Mouse (Mus musculus) hindbrain, embryonic 10.5 days (tissue): ENCODE results near the gene Kcnq1. TPM values are rescaled to one million over a fixed set of nuclear protein-coding genes. Genes with fewer than 3 reads are reported as not detected.

Experiments
- DNase-seq: peaks from one replicate; pipeline ENCODE4 v3.0.0-alpha.2; 2017; ENCODE audit warnings: low spot score
- H3K27ac ChIP-seq: fragments of 300-500 bp; sonication (generic); 2 replicates; pipeline ENCODE4 v1.5.1; 2016; ENCODE audit warnings: mild to moderate bottlenecking, moderate library complexity
- H3K27me3 ChIP-seq: fragments of 300-500 bp; sonication (generic); 2 replicates; pipeline ENCODE4 v1.6.1; 2016; ENCODE audit warnings: mild to moderate bottlenecking; ENCODE audit not compliant: poor library complexity, insufficient read depth, severe bottlenecking
- H3K36me3 ChIP-seq: fragments of 300-500 bp; sonication (generic); 2 replicates; pipeline ENCODE4 v1.6.1; 2016; ENCODE audit warnings: mild to moderate bottlenecking, moderate library complexity
- H3K4me1 ChIP-seq: fragments of 300-500 bp; sonication (generic); replicated peaks from 2 replicates; pipeline ENCODE4 v1.6.1; 2016; ENCODE audit warnings: mild to moderate bottlenecking
- H3K4me3 ChIP-seq: fragments of 300-500 bp; sonication (generic); 2 replicates; pipeline ENCODE4 v1.5.1; 2016; ENCODE audit warnings: mild to moderate bottlenecking, moderate library complexity
- H3K9me3 ChIP-seq: fragments of 300-500 bp; sonication (generic); 2 replicates; pipeline ENCODE4 v1.6.1; 2016; ENCODE audit warnings: mild to moderate bottlenecking, moderate library complexity
- WGBS: fragments of 180-500 bp; shearing (Covaris S2); methylation state at CpG from one replicate; pipeline ENCODE4 v1.1.7; 2016; 5-methylcytosine and 5-hydroxymethylcytosine counted together
- polyA plus RNA-seq: library from polyadenylated mRNA; unstranded; fragments of >200 nt; fragmentation: Nextera tagmentation; extraction: Ambion mirVana; gene quantifications from 2 replicates; pipeline ENCODE4 v1.2.1, GENCODE M21; 2016

The Kcnq1 gene
- polyA plus RNA-seq, 1 experiment from 2014 or later: 2.3 TPM

- Histone ChIP-seq H3K9me3 (no peaks in the 10 kb centered on the region), H3K27me3 (no peaks in the 10 kb centered on the region), H3K36me3 (no peaks in the 10 kb centered on the region), H3K4me1 (peaks cover 42% of the 10 kb centered on the region), H3K4me3 (no peak overlapping the region), H3K27ac (peak overlapping the region; percentile 24)
- 45% methylated on average over 2 of the region's 2 CpGs for WGBS
- DNase-seq: peak; percentile 48
These were observed 72.7 kb downstream of the Kcnq1 start for GRCm38 (mm10) chr7:143178831-143179230.

- Histone ChIP-seq H3K36me3 (no peaks in the 10 kb centered on the region), H3K4me3 (no peak overlapping the region), H3K4me1 (peaks cover 29% of the 10 kb centered on the region), H3K9me3 (no peaks in the 10 kb centered on the region), H3K27ac (0 out of 2 replicates have a peak overlapping the region, but pooled peaks have one; percentile 0), H3K27me3 (no peaks in the 10 kb centered on the region)
- no peak for DNase-seq
- 63% methylated on average over 3 of the region's 3 CpGs for WGBS
These were observed 74.6 kb downstream of the Kcnq1 start for GRCm38 (mm10) chr7:143180761-143181160.

- Histone ChIP-seq H3K4me3 (no peak overlapping the region), H3K4me1 (peaks cover 31% of the 10 kb centered on the region), H3K27ac (no peak overlapping the region), H3K36me3 (no peaks in the 10 kb centered on the region), H3K9me3 (no peaks in the 10 kb centered on the region), H3K27me3 (no peaks in the 10 kb centered on the region)
- no peak for DNase-seq
- 91% methylated on average over 4 of the region's 4 CpGs for WGBS
These were observed 75.1 kb downstream of the Kcnq1 start for GRCm38 (mm10) chr7:143181311-143181710.

GRCm38 (mm10) chr7:143185506-143185905 is 79.3 kb downstream of the Kcnq1 start:
- no peaks in the 10 kb centered on the region for H3K36me3 ChIP-seq
- peaks cover 14% of the 10 kb centered on the region for H3K4me1 ChIP-seq
- no peak for DNase-seq
- H3K27me3 ChIP-seq: no peaks in the 10 kb centered on the region
- no peak overlapping the region for H3K4me3 ChIP-seq
- H3K9me3 ChIP-seq: no peaks in the 10 kb centered on the region
- WGBS: 83% methylated on average over 6 of the region's 6 CpGs
- H3K27ac ChIP-seq: no peak overlapping the region

GRCm38 (mm10) chr7:143186378-143186777 is 80.2 kb downstream of the Kcnq1 start:
- H3K27ac ChIP-seq: peak overlapping the region; percentile 40; the same call in 1 of the 2 replicates
- WGBS: 85% methylated on average over 10 of the region's 10 CpGs
- no peak for DNase-seq

DNA sequence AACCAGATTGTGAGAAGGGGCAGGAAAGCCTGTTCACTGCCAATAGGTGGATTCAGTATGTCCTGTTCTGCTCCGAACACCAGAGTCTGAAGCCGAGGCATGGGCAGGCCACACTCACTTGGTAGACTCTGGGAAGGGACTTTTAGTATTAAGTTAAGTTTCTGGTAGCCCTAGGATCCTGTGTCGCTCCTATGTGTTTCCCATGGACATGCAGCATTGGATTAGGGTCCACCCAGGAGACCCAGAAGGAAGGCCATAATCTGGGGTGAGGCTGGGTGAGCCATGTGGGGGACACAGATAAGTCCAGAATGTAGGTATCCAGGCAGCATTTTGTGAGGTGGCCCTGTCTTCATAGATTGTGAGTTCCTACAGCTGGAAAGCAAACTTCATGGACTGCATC is 81.0 kb downstream of the Kcnq1 start:
- 88% methylated on average over 3 of the region's 3 CpGs for WGBS

More at GRCm38 (mm10) chr7:143186378-143186777, 80.2 kb downstream of the Kcnq1 start:
- H3K4me3 ChIP-seq: no peak overlapping the region
- no peaks in the 10 kb centered on the region for H3K9me3 ChIP-seq
- H3K4me1 ChIP-seq: peaks cover 11% of the 10 kb centered on the region
- H3K36me3 ChIP-seq: no peaks in the 10 kb centered on the region
- H3K27me3 ChIP-seq: no peaks in the 10 kb centered on the region

GRCm38 (mm10) chr7:143188589-143188988 is 82.4 kb downstream of the Kcnq1 start:
- WGBS: 75% methylated on average over 2 of the region's 2 CpGs
- no peak for DNase-seq
- no peaks in the 10 kb centered on the region for H3K27me3 ChIP-seq
- H3K4me3 ChIP-seq: no peak overlapping the region
- H3K4me1 ChIP-seq: peaks cover 11% of the 10 kb centered on the region
- no peaks in the 10 kb centered on the region for H3K9me3 ChIP-seq
- H3K36me3 ChIP-seq: no peaks in the 10 kb centered on the region
- no peak overlapping the region for H3K27ac ChIP-seq

More for the DNA sequence above, 81.0 kb downstream of the Kcnq1 start:
- DNase-seq: no peak
- Histone ChIP-seq H3K4me3 (no peak overlapping the region), H3K4me1 (peaks cover 11% of the 10 kb centered on the region), H3K36me3 (no peaks in the 10 kb centered on the region), H3K9me3 (no peaks in the 10 kb centered on the region), H3K27ac (0 out of 2 replicates have a peak overlapping the region, but pooled peaks have one; percentile 31), H3K27me3 (no peaks in the 10 kb centered on the region)

DNA sequence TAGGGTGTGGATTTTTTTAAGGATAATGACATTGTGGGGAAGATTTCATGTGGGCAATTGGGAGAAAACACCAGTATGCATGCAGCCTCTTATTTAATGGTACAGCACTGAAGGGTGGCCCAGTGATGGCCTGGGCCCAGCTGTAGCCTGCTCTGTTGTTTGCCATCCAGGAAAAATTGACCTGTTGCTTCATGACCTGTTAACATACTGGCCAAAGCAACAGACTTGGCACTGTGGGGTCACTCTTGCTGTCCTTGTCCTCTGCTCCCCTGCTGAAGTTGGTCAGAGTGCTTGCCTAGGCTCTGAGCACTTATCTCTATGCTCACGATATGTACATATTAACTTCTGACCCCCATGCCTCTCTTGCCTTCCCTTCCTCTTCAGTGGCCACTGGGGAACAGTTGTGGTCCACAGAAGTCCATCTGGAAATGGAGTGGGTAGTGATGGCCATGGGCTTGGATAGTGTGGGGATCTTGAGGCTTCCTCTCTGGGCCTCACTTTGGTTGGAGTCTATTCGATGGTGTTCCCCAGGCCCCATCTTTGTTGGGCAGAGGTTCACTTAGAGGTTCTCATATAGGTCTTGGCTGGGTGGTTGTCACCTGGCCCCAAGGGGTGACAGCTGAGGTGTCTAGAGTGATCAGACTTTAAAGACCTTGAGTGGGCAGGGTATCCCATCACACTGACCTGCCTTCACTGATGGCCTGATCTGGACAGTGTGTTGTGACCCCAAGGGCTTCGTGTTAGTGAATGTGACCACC is 84.0 kb downstream of the Kcnq1 start:
- no peaks in the 10 kb centered on the region for H3K36me3 ChIP-seq
- H3K27ac ChIP-seq: no peak overlapping the region
- H3K9me3 ChIP-seq: no peaks in the 10 kb centered on the region
- 83% methylated on average over 3 of the region's 3 CpGs for WGBS
- H3K27me3 ChIP-seq: no peaks in the 10 kb centered on the region
- no peak overlapping the region for H3K4me3 ChIP-seq
- DNase-seq: peak; percentile 1
- peaks cover 11% of the 10 kb centered on the region for H3K4me1 ChIP-seq

GRCm38 (mm10) chr7:143190911-143191310 is 84.7 kb downstream of the Kcnq1 start:
- Histone ChIP-seq H3K9me3 (no peaks in the 10 kb centered on the region), H3K4me1 (peaks cover 11% of the 10 kb centered on the region), H3K4me3 (no peak overlapping the region), H3K27ac (peak overlapping the region; percentile 16; the same call in 1 of the 2 replicates), H3K36me3 (no peaks in the 10 kb centered on the region), H3K27me3 (no peaks in the 10 kb centered on the region)
- 80% methylated on average over 5 of the region's 5 CpGs for WGBS
- peak; percentile 1 for DNase-seq

GRCm38 (mm10) chr7:143192392-143192791 is 86.2 kb downstream of the Kcnq1 start:
- no peaks in the 10 kb centered on the region for H3K27me3 ChIP-seq
- DNase-seq: peak; percentile 1
- no peak overlapping the region for H3K27ac ChIP-seq
- no peaks in the 10 kb centered on the region for H3K9me3 ChIP-seq
- no peak overlapping the region for H3K4me3 ChIP-seq
- peaks cover 3% of the 10 kb centered on the region; the same call in 1 of the 2 replicates for H3K4me1 ChIP-seq
- WGBS: 96% methylated on average over 7 of the region's 7 CpGs
- no peaks in the 10 kb centered on the region for H3K36me3 ChIP-seq

DNA sequence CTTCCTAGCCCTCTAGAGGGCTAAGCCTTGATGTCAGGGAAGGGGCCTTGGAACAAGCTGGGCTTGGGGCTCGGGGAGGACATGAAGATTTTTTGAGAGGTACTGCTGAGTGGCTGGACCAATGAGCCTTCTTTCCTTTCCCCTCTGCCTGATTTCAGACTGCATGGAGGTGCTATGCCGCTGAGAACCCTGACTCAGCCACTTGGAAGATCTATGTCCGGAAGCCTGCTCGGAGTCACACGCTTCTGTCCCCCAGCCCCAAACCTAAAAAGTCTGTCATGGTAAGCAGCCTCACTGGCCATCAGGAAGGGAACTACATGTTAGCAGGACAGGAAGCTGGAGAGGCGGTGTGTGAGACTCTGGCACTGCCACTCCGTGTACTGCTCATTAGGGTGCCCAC is 87.9 kb downstream of the Kcnq1 start:
- no peaks in the 10 kb centered on the region for H3K9me3 ChIP-seq
- no peak overlapping the region for H3K4me3 ChIP-seq
- peaks cover 13% of the 10 kb centered on the region; the same call in 1 of the 2 replicates for H3K27me3 ChIP-seq
- DNase-seq: no peak
- H3K27ac ChIP-seq: no peak overlapping the region
- H3K4me1 ChIP-seq: peaks cover 14% of the 10 kb centered on the region
- H3K36me3 ChIP-seq: no peaks in the 10 kb centered on the region
- 90% methylated on average over 7 of the region's 7 CpGs for WGBS

GRCm38 (mm10) chr7:143197951-143198440 is 91.8 kb downstream of the Kcnq1 start:
- H3K27me3 ChIP-seq: peaks cover 13% of the 10 kb centered on the region
- H3K27ac ChIP-seq: peak overlapping the region; percentile 50
- H3K4me1 ChIP-seq: peaks cover 11% of the 10 kb centered on the region
- WGBS: 46% methylated on average over 15 of the region's 15 CpGs
- peak overlapping the region; percentile 12 for H3K4me3 ChIP-seq
- H3K36me3 ChIP-seq: no peaks in the 10 kb centered on the region
- no peaks in the 10 kb centered on the region for H3K9me3 ChIP-seq
- no peak for DNase-seq

GRCm38 (mm10) chr7:143198443-143198842 is 92.3 kb downstream of the Kcnq1 start:
- DNase-seq: no peak
- Histone ChIP-seq H3K36me3 (no peaks in the 10 kb centered on the region), H3K9me3 (no peaks in the 10 kb centered on the region), H3K27me3 (peaks cover 13% of the 10 kb centered on the region), H3K4me1 (peaks cover 11% of the 10 kb centered on the region), H3K27ac (peak overlapping the region; percentile 50), H3K4me3 (peak overlapping the region; percentile 12; the same call in 1 of the 2 replicates)
- 63% methylated on average over 7 of the region's 7 CpGs for WGBS
